Mouse (Mus musculus): ENCODE measurements around the gene Abcc6.
"Not testable (repeated sequence)": the region's sequence is repeated elsewhere in the genome, so short reads cannot be mapped to it uniquely, and the experiment has no call there.

Abcc6 gene

GRCm38 (mm10) chr7:46029299-46030144 is 580 bp downstream of the Abcc6 start:
- DNase-seq (ENCODE audit: extremely low spot score, low read depth, low spot score), result no peak

DNA sequence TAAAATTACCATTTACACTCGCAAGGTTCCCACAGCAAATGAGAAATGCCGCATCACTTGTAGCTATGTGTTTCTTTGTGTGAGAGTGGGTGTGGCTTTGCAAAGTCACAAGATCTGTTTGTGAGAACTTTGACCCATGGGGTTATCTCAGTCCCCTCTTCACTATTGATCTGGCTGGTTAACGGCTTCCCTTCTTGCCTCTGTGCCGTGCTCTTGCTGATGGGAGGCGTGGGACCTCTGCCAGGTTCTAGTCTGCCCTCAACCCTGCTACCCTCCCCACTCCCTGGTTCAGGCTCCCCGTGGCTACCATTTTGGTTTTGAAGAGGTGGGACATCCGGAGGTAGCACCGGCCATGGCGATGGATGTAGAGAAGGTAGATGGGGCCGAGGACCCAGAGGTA is 1.4 kb downstream of the Abcc6 start:
- no peak for DNase-seq (ENCODE audit: extremely low spot score, low read depth, low spot score)

- DNase-seq (ENCODE audit: extremely low spot score, low read depth, low spot score), result no peak
These were observed 4.7 kb downstream of the Abcc6 start for GRCm38 (mm10) chr7:46025436-46025835.

- DNase-seq (ENCODE audit: extremely low spot score, low read depth, low spot score), result no peak
These were observed 8.2 kb downstream of the Abcc6 start for GRCm38 (mm10) chr7:46021951-46022350.

GRCm38 (mm10) chr7:46019594-46019993 is 10.5 kb downstream of the Abcc6 start:
- DNase-seq (ENCODE audit: extremely low spot score, low read depth, low spot score), result no peak

GRCm38 (mm10) chr7:46013266-46014010 is 16.7 kb downstream of the Abcc6 start:
- DNase-seq (ENCODE audit: extremely low spot score, low read depth, low spot score), result no peak

GRCm38 (mm10) chr7:46012121-46012520 is 18.0 kb downstream of the Abcc6 start:
- no peak for DNase-seq (ENCODE audit: extremely low spot score, low read depth, low spot score)

DNA sequence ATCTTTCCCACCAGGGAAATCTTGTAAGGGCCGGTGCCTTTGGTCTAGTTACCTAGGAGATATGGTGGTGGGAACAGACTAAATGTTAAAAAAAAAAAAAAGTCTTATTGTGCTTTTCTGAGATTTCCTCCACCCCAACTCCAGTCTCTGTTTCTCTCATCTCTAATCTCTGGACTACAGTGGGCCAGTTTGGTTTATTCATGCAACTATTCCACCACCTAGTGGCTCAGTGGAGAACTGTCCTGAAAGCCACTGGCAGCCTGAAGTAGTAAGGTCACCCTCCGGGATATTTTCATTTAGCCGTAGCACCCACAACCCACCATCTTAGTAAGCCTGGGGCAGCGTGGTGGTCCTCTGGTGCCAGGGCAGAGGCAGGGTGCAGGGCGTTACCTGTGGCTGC is 20.5 kb downstream of the Abcc6 start:
- DNase-seq (ENCODE audit: extremely low spot score, low read depth, low spot score), result peak; percentile 52

DNA sequence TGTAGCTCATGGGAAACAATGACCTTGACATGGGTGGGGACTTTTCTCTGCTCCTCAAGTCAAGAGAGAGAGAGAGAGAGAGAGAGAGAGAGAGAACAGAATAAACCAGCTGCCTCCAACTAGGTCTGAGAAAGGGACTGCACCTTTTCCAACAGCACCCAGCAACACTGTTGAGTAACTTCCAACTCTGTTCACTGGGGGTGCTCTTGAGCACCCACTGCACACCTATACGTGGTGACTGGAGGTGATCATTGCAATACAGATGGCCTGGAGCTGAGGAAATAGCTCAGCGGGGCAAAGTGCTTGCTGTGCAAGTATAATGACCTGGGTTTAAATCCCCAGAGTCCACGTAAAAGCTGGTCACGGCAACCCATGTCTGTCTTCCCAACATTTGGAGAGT is 27.4 kb downstream of the Abcc6 start:
- no peak for DNase-seq (ENCODE audit: extremely low spot score, low read depth, low spot score)

DNA sequence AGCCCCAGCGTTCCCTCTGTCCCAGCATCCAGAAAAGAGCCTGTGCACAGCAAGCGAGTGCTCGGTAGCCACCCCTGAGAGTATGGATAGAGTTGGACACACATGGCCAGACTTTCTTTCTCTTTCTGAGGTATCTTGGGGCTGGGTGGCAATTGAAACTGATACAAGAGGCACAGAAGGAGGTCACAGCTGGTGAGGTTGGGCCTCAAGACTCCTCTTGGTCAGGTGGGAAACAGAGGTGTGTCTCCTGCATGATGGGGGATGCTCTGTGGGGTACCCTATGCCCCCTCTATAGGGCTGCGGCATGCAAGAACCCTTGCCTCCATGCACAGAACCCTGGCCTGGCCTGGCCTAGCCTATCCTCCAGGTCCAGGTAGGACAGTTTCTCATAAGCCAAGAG is 29.5 kb downstream of the Abcc6 start:
- no peak for DNase-seq (ENCODE audit: extremely low spot score, low read depth, low spot score)

GRCm38 (mm10) chr7:45992470-45992869 is 37.6 kb downstream of the Abcc6 start:
- DNase-seq (ENCODE audit: extremely low spot score, low read depth, low spot score), result no peak

- no peak for DNase-seq (ENCODE audit: extremely low spot score, low read depth, low spot score)
These were observed 41.8 kb downstream of the Abcc6 start for GRCm38 (mm10) chr7:45988344-45988743.

DNA sequence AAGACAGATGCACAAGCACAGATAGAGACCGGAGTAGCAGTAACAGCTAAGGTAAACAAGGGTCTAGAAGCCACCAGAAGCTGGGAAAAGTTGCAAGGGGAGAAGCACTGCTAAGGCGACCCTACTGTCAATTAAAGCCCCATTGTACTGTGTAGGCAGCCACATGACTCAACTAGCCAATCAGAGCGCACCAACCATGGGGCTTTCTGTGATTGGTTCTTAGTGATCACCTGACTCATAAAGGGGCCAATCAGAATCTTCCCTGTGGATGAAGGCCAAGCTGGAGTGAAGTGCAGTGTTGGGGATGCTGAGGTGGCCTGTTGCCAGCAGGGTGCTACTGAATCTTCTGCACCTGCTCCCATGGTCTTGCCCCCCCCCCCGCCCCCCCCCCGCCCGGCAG is 43.2 kb downstream of the Abcc6 start:
- no peak for DNase-seq (ENCODE audit: extremely low spot score, low read depth, low spot score)

- no peak for DNase-seq (ENCODE audit: extremely low spot score, low read depth, low spot score)
These were observed 48.5 kb downstream of the Abcc6 start for GRCm38 (mm10) chr7:45981612-45982011.

DNA sequence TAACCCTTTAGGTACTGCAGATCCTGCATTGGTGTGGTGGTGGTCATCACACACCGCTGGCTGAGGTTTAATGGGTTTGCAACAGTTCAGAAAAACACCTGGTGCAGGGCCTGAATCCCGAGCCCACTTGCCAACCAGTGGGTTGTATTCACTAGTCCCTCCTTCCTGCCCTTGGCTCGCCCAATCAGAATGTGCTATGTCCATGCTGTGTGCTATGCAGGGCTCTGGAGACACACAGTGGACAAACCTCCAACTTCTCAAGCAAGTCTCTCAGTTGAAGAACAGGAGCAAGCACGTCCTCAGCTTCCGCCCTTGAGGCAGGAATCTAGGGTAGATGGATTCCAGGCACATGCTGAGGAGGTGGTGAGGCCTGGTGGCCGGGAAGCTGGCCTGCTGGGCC is 55.6 kb downstream of the Abcc6 start:
- no peak for DNase-seq (ENCODE audit: extremely low spot score, low read depth, low spot score)

- DNase-seq (ENCODE audit: extremely low spot score, low read depth, low spot score), result no peak
These were observed 56.0 kb downstream of the Abcc6 start for GRCm38 (mm10) chr7:45974103-45974502.

DNA sequence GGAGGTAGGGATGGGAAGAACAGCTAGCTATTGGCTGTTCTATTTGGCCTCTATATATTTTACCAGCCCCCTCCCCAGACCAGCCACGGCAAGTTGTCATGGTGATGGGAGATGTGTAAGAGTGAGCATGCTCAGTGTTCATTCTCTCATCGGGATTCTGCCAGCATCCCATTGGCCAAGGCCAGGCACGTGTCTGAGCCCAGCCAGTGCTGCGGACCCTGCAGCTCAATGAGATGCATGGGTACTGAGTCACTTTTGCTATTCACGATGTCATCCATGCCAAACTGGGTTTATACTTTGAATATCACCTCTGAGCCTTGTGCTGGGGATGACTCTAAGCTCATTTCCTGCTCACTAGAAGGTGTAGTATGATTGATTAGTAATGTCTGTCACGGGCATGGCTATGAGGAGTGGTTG is 56.8 kb downstream of the Abcc6 start:
- no peak for DNase-seq (ENCODE audit: extremely low spot score, low read depth, low spot score)

DNA sequence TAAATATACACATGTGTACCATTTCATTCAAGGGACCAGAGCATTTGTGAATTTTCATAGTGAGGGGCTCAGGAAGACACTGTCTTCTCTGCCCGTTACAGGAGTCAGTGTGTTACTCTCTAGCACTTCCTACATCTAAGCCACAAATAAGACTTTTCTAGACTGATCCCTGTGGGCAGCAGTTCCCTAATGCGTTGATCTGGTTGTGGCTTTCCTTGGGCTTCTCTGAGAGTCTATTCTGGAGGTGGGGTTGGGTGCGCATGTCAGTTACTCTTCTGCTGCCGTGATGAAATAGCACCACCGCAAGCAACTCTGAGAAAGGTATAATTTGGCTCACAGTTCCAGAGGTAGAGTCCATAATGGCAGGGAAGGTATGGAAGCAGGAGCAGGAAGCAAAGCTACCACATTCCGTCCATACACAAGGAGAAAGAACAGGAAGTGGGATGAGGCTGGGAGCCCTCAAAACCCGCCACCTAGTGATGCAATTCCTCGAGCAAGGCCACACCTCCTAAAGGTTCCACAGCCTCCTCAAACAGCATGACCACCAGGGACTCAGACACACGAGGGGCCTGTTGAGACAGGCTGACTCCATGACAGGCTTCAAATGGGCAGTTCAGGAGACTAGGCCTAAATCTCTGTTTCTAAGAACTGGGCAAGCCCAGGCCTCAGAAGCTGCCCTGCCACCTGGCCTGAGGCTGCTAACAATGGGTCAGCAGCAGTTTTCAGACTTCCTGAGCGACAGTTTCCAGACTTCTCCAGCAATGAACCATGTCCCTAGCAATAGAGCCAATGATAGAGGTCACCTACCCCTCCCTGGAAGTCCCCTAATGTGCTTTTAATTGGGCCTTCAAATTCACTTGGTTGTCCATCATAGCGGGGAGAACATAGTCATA is 58.0 kb downstream of the Abcc6 start:
- DNase-seq (ENCODE audit: extremely low spot score, low read depth, low spot score), result no peak

- no peak for DNase-seq (ENCODE audit: extremely low spot score, low read depth, low spot score)
These were observed 73.5 kb downstream of the Abcc6 start for GRCm38 (mm10) chr7:45956611-45957010.

DNA sequence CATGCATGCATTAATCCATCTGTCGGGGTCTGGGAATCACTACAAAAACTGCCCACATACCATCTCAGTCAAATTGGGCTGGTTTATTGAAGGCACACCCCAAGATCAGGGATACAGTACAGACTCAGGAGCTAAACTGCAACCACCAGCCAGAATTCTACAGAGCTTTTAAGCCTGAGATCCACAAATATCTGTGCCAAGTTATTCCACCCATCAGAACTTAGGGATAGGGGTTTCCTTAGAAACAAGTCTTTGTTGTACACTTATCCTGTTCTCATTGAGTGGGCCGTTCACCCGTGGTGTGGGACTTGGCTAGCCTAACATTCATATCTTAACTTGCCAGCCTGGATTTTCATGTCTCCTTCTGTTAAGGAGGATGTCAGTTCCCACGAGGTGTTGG is 81.0 kb downstream of the Abcc6 start:
- no peak for DNase-seq (ENCODE audit: extremely low spot score, low read depth, low spot score)

- DNase-seq (ENCODE audit: extremely low spot score, low read depth, low spot score), result not testable (repeated sequence)
These were observed 86.8 kb downstream of the Abcc6 start for GRCm38 (mm10) chr7:45943280-45943679.
